Mouse (Mus musculus): ENCODE results near the gene Ppp6c. TPM values are rescaled to one million over a fixed set of nuclear protein-coding genes. Genes with fewer than 3 reads are reported as not detected.
A peak's percentile ranks its signal among the peaks of the same experiment; 100 is the strongest.
"Not testable (repeated sequence)": the region's sequence is repeated elsewhere in the genome, so short reads cannot be mapped to it uniquely, and the experiment has no call there.

The Ppp6c gene
- polyA plus RNA-seq (2015; fragmentation: Nextera tagmentation; extraction: Ambion mirVana) = 68.5 and 70.5 TPM in 2 replicates

DNA sequence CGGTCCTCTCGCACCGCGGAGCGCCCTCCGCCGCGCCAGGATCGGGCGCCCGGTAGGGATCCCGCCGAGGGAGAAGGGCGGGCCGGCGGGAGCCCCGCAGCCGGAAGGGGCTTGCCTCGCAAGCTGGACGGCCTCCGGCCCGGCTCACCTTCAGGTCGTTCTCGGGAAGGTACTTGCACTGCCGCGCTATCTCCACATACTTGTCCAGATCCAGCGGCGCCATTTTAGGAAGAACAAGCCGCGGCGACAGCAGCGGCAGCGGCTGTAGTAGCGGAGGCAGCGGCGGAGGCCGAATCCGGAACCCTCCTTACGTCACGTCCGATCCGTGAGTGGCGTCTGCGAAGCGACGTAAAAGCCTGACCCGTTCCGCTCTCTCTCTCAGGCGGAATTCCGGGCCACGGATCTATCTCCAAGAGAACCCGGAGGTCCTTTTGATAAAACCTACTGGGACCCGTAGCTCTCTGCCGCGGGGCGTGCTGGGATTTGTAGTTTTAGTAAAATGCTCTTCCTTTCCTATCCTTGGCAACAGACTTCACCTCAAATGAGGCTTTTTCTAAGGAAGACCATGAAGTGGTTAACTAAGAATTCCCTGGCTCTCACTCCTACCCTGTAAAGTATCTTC lies at the start of gene Ppp6c:
Gene Ppp6c (minus strand): TSS at position 433 of the 622 bp plus-strand sequence.
- Histone ChIP-seq H3K4me3 (peak within 1 kb of the TSS; percentile 80), H3K4me2 (peak within 1 kb of the TSS; percentile 65), H3K9ac (peak within 1 kb of the TSS; percentile 84), H3K36me3 (no peaks in the 10 kb centered on the region), H3K27me3 (no peaks in the 10 kb centered on the region), H3K27ac (replicated peaks) (peak within 1 kb of the TSS; percentile 96), H3K4me1 (replicated peaks) (peaks cover 29% of the 10 kb centered on the region), H3K9me3 (no peaks in the 10 kb centered on the region)
- 0% methylated on average over 56 of the region's 56 CpGs for WGBS
- ATAC-seq (ENCODE audit: low FRiP score, low read depth) = peak; percentile 98

DNA sequence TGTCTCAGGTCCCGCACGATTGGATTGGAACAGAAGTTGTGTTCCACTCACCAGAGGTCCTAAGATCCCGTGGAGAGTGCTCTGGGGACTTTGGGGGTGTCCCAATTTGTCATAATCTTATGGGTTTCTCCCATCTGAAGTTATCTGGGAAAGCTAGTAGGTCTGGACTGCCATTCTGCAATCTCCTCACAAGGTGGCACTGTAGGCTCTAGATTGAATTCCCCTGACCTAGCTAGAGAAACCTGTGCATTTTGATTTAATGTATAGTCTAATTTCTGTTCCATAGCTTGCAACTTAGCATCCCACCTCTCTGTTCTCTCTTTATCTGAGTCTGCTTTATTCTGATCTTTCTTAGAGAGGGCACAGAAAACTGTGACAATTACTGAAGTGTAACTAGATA lies 42.1 kb upstream of the Ppp6c start:
- ATAC-seq (ENCODE audit: low FRiP score, low read depth) = no peak
- no peak overlapping the region for H3K4me2 ChIP-seq

DNA sequence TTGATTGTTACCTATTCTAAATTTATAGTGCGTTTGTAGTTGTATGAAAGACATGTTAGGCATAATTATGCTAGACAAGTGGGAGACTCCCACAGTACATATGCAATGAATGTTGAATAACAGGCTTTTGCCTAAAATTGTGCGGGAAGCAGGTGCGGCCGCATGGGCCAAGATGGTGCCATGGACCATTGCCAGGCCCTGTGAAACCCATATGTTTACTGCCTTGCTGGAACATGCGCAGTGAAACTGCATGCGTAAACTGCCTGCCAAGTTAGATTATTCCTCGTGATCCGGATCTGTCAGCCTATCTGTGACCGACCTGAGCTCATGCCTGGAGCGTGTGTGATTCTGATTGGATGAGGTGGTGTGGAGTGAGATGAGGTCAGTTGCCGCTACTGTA lies 26.0 kb upstream of the Ppp6c start:
- H3K27me3 ChIP-seq; H3K4me1 ChIP-seq (replicated peaks); H3K9ac ChIP-seq; H3K4me3 ChIP-seq; H3K4me2 ChIP-seq; ATAC-seq (ENCODE audit: low FRiP score, low read depth); H3K36me3 ChIP-seq; H3K27ac ChIP-seq (replicated peaks); H3K9me3 ChIP-seq: not testable (repeated sequence)
- WGBS = 83% methylated on average over 11 of the region's 11 CpGs

More for the DNA sequence above, 42.1 kb upstream of the Ppp6c start:
- H3K27me3 ChIP-seq = no peaks in the 10 kb centered on the region
- WGBS = 58% methylated on average over 3 of the region's 3 CpGs
- no peak overlapping the region for H3K9ac ChIP-seq
- H3K9me3 ChIP-seq = no peaks in the 10 kb centered on the region
- no peaks in the 10 kb centered on the region for H3K4me1 ChIP-seq (replicated peaks)
- no peak overlapping the region for H3K27ac ChIP-seq (replicated peaks)
- no peaks in the 10 kb centered on the region for H3K36me3 ChIP-seq
- H3K4me3 ChIP-seq = no peak overlapping the region

DNA sequence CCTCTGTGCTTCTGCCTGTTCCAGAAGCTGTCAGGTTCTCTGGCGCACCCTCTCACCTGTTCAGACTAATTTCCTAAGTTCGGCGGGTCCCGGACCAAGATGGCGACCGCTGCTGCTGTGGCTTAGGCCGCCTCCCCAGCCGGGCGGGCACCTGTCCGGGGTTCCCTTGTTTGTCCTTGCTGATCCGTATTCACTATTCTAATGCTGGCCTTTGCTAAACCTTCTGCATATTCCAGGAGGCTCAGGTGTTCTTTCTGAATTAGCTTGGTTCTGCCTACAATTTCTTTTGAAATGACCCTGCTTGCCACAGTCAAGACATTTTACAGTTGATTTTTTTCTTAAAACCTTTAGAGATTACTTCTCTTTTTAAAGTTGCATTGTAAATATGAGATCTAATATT lies 20.6 kb upstream of the Ppp6c start:
- H3K36me3 ChIP-seq; H3K27ac ChIP-seq (replicated peaks); H3K9ac ChIP-seq; H3K9me3 ChIP-seq; H3K4me2 ChIP-seq; H3K4me3 ChIP-seq; H3K4me1 ChIP-seq (replicated peaks); H3K27me3 ChIP-seq; ATAC-seq (ENCODE audit: low FRiP score, low read depth): not testable (repeated sequence)
- 93% methylated on average over 5 of the region's 11 CpGs for WGBS

DNA sequence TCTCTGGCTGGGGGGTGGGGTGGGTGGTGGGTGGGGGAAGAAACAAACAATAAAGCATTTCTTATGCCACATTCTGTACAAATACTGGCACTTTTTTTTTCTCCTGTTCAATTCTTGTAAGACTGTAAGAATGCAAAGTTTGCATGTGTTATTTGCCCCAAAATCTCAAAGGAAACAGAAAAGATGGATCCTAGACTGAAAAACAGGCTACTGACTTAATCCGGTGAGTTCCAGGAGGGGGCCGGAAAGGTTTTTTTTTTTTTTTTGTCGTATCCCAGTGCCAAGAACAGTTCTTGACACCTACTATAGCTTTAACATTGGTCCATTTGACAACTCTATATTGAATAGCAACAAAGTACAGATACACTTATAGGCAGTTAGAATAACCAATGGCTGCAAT lies 480 bp upstream of the Ppp6c start:
- no peaks in the 10 kb centered on the region for H3K27me3 ChIP-seq
- H3K9me3 ChIP-seq = no peaks in the 10 kb centered on the region
- no peaks in the 10 kb centered on the region for H3K36me3 ChIP-seq
- ATAC-seq (ENCODE audit: low FRiP score, low read depth) = no peak
- peaks cover 29% of the 10 kb centered on the region for H3K4me1 ChIP-seq (replicated peaks)
- H3K4me2 ChIP-seq = peak overlapping the region; percentile 59
- peak overlapping the region; percentile 80 for H3K4me3 ChIP-seq
- peak overlapping the region; percentile 84; the same call in 1 of the 2 replicates for H3K9ac ChIP-seq
- peak overlapping the region; percentile 96 for H3K27ac ChIP-seq (replicated peaks)
- WGBS = 38% methylated on average over 3 of the region's 3 CpGs

DNA sequence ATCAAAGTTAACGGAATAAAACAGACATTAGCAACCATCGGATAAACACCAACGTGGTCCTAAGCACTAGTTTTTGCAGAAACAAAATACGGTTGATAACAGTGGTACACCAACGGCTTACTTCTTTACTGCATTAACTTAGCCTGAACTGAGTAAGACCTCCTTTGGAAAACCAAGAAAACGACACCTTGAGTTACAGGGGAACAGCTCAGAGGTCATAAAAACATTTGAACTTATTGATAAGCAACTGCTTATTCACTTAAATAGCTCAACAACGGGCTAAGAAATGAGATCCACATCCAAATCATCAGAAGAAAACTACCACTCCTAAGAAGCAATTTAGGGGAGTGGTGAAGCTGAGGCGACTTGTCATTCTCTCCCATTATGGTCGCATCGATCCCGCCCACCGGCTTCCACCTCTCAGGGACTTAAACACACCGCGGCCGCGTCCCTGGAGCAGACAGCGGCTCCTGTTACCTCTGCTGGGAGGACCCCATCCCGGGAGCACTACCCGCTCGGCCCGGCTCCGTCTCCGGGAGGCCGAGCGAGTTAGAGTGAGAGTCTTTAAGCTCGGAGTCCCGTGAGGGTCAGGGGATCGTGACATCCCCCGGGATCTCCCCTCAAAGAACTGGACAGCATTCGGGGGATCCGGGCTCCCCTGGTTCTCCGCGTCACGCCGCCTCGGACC lies 776 bp downstream of the Ppp6c start:
- peak overlapping the region; percentile 84 for H3K9ac ChIP-seq

DNA sequence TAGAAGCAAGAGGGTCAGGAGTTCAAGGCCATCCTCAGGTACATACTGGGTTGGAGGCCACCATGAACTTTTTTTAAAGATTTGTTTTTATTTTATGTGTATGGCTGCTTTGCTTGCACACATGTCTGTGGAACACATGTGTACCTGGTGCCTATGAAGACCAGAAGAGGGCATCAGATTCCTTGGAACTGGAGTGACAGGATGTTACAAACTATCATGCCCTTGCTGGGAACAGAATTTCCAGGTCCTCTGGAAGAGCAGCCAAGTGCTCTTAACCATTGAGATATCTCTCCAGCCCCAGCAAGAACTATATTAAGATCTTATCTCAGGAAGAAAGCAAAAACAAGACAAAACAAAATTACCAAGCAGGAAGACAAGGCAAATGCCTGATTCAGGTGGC lies 1.6 kb downstream of the Ppp6c start:
- Histone ChIP-seq H3K9me3 (no peaks in the 10 kb centered on the region), H3K36me3 (no peaks in the 10 kb centered on the region), H3K9ac (no peak overlapping the region), H3K27me3 (no peaks in the 10 kb centered on the region), H3K27ac (replicated peaks) (no peak overlapping the region), H3K4me2 (peak overlapping the region; percentile 65), H3K4me1 (replicated peaks) (peaks cover 29% of the 10 kb centered on the region), H3K4me3 (peak overlapping the region; percentile 80)
- no peak for ATAC-seq (ENCODE audit: low FRiP score, low read depth)

More for the DNA sequence above, 776 bp downstream of the Ppp6c start:
- H3K27me3 ChIP-seq, H3K36me3 ChIP-seq, H3K9me3 ChIP-seq: not testable (repeated sequence)
- H3K4me3 ChIP-seq = peak overlapping the region; percentile 80
- peak; percentile 38 for ATAC-seq (ENCODE audit: low FRiP score, low read depth)
- peak overlapping the region; percentile 96 for H3K27ac ChIP-seq (replicated peaks)
- WGBS = 4% methylated on average over 33 of the region's 36 CpGs
- peak overlapping the region; percentile 65 for H3K4me2 ChIP-seq
- H3K4me1 ChIP-seq (replicated peaks) = peaks cover 29% of the 10 kb centered on the region

DNA sequence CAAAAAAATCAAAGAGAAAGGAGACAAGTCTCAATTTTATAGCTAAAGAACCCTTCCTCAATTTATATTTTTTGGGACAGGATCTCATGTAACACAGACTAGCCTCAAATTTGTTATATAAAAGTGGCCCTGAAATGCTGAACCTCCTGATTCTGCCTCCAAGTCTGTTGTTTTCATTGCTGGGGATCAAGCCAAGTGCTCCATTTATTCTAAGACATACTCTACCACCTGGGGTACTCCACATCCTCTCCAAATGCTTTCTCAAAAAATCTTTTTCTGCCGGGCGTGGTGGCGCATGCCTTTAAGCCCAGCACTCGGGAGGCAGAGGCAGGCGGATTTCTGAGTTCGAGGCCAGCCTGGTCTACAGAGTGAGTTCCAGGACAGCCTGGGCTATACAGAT lies 6.2 kb downstream of the Ppp6c start:
- ATAC-seq (ENCODE audit: low FRiP score, low read depth) = no peak
- H3K27ac ChIP-seq (replicated peaks) = no peak overlapping the region
- H3K27me3 ChIP-seq = no peaks in the 10 kb centered on the region
- no peak overlapping the region for H3K4me2 ChIP-seq
- no peaks in the 10 kb centered on the region for H3K36me3 ChIP-seq
- no peaks in the 10 kb centered on the region for H3K9me3 ChIP-seq
- peaks cover 22% of the 10 kb centered on the region for H3K4me1 ChIP-seq (replicated peaks)
- H3K9ac ChIP-seq = no peak overlapping the region
- WGBS = 94% methylated on average over 6 of the region's 6 CpGs
- H3K4me3 ChIP-seq = no peak overlapping the region

DNA sequence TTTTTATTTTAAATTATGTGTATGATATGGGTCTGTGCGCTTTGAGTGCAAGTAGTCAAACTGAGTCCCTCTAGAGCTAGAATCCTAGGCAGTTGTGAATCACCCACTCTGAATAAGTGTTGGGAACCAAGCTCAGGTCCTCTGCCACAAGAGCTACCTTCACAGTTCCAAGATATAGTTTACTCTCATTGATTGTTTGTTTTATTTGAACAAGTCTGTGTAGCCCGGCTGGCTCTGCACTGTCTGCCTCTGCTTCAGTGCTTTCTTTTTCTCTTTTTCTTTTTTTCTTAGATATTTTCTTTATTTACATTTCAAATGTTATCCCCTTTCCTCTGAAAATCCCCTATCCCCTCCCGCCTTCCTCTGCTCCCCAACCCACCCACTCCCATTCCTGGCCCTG lies 7.2 kb downstream of the Ppp6c start:
- Histone ChIP-seq H3K9me3 (no peaks in the 10 kb centered on the region), H3K27me3 (no peaks in the 10 kb centered on the region), H3K27ac (replicated peaks) (no peak overlapping the region), H3K36me3 (no peaks in the 10 kb centered on the region), H3K4me2 (no peak overlapping the region), H3K9ac (no peak overlapping the region), H3K4me1 (replicated peaks) (peaks cover 13% of the 10 kb centered on the region), H3K4me3 (no peak overlapping the region)
- no peak for ATAC-seq (ENCODE audit: low FRiP score, low read depth)
- 98% methylated on average over 3 of the region's 3 CpGs for whole genome bisulfite sequencing

DNA sequence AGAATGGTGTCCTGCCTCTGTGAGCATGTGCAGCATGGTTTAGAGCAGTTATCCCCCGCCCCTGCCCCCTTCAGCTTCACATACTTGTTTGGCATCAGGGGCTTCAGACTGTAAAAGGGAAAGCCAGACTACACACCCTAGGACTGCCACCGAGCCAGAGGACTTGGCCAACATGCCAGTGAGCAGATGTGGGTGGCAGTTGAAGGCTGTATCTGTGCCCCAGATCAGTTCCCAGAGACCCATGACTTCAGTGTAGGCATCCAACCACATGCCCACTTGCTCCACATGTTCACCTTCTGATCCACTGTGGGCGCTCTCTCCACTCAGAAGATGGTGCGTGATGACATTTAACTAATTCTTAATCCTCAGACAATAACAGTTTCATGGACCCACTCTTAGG lies 9.1 kb downstream of the Ppp6c start:
- H3K27ac ChIP-seq (replicated peaks) = no peak overlapping the region
- 0 out of 2 replicates have a peak, but pooled peaks cover 2% of the 10 kb centered on the region for H3K4me1 ChIP-seq (replicated peaks)
- H3K4me3 ChIP-seq = no peak overlapping the region
- no peak for ATAC-seq (ENCODE audit: low FRiP score, low read depth)
- H3K9ac ChIP-seq = no peak overlapping the region
- no peaks in the 10 kb centered on the region for H3K27me3 ChIP-seq
- WGBS = 95% methylated on average over 4 of the region's 4 CpGs
- no peak overlapping the region for H3K4me2 ChIP-seq
- H3K36me3 ChIP-seq = no peaks in the 10 kb centered on the region
- H3K9me3 ChIP-seq = no peaks in the 10 kb centered on the region

DNA sequence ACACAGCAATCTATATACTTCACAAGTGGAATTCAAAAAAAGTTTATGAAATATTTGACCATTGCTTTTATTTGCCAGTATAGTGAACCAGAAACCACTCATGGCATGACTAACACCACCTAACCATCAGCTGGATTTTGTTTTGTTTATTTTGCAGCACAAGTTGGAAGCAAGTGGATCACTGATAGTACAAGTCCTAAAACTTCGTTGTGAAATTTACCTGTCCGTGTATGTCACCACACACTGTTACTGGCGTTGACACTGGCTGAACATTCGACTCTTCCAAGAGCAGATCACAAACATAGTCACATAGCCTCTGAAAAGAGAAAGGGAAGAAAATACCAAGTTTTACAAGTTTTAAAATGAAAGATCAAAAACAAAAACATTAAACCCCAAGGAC lies 15.5 kb downstream of the Ppp6c start:
- 95% methylated on average over 4 of the region's 4 CpGs for WGBS
- no peak overlapping the region for H3K4me3 ChIP-seq

DNA sequence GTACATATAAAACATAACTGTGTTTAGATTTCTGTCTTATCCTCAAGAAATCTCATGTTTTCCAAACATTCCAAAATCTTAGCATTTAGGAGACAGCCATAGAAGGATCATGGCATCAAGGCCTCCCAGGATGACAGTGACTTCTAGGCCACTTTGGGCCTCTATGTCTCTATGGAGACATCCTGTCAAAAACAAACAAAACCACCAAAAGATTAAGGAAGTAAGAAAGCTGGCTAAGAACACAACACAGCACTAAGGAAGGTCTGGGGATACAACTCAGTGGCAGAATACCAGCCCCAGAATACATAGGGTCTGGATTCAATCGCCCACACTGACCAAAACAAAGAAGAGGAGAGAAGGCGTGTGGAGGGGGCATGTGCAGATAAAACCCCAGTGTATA lies 22.9 kb downstream of the Ppp6c start:
- Histone ChIP-seq H3K4me3 (no peak overlapping the region), H3K9me3 (no peaks in the 10 kb centered on the region), H3K27me3 (no peaks in the 10 kb centered on the region), H3K36me3 (peaks cover 16% of the 10 kb centered on the region), H3K27ac (replicated peaks) (no peak overlapping the region), H3K4me2 (no peak overlapping the region), H3K4me1 (replicated peaks) (no peaks in the 10 kb centered on the region), H3K9ac (no peak overlapping the region)
- WGBS = 96% methylated on average over 2 of the region's 2 CpGs
- ATAC-seq (ENCODE audit: low FRiP score, low read depth) = no peak

More for the DNA sequence above, 15.5 kb downstream of the Ppp6c start:
- H3K36me3 ChIP-seq = 0 out of 2 replicates have a peak, but pooled peaks cover 3% of the 10 kb centered on the region
- H3K9ac ChIP-seq = no peak overlapping the region
- no peaks in the 10 kb centered on the region for H3K9me3 ChIP-seq
- no peak overlapping the region for H3K4me2 ChIP-seq
- no peak for ATAC-seq (ENCODE audit: low FRiP score, low read depth)
- H3K4me1 ChIP-seq (replicated peaks) = no peaks in the 10 kb centered on the region
- H3K27me3 ChIP-seq = no peaks in the 10 kb centered on the region
- H3K27ac ChIP-seq (replicated peaks) = no peak overlapping the region

All from hindbrain, embryonic 15.5 days (tissue).